Mouse (Mus musculus) thymus, postnatal 36 days (tissue): ENCODE results near the gene Krt39.

Experiments
- DNase-seq, 2 experiments: peaks; one replicate each; pipeline ENCODE4 v3.0.0; 2022; ENCODE audit warnings: mixed read lengths in 2 of 2

Gene Krt39

DNA sequence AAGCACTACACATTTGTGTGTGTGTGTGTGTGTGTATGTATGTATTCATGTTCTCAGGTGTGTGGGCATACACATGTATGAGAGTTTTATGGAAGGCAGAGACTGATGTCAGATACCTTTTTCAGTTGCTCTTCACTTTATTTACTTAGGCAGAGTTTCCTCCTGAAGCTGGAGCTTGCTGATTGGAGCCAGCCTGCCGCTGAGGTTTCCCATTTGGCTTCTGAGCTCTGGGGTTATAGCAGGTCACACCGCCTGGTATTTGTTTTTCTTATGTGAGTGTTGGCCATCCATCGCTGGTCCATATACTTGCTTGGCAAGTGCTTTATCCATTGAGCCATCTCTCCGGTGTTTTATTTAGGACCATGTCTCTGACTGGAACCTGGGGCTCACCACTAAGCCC lies 51.9 kb downstream of the Krt39 start:
- DNase-seq = no peak

DNA sequence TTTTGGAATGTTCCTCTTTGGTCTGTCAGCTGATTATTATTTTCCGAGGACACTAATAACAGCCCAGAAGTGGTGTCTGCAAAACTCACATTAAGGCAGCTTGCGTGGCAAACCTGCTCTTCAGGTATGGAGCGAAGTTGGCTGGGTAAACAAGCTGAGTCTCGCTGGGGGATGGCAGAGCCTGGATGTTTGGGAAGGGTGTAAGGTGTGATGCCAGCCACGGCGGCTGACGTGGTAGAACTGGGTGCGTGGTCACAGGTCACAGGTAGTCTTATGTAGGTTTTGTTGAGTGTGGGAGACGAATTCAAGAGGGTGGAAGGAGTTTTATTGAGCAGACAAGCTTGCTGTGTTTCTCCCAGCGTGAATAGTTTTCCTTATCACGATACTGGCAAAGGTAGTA lies 52.6 kb downstream of the Krt39 start:
- DNase-seq = no peak

DNA sequence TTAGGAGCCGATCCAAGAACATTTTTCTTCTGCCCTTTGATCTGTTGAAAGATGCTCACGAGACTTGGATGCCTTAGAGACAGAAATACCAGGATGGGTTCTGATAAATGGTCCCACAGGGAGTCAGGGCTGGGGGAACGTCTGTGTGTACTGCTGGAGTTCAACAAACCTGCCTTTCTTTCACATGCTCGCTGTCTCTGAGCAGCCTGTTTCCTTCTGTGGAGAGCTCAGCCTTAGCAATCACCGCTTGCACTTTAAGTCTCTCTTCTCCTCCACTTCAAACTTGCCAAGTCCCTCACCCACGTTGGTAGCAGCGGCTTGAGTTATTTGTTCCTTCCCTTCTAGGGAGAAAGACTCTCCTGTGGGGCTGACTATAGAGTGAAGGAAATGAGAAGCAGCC lies 54.8 kb downstream of the Krt39 start:
- no peak for DNase-seq

DNA sequence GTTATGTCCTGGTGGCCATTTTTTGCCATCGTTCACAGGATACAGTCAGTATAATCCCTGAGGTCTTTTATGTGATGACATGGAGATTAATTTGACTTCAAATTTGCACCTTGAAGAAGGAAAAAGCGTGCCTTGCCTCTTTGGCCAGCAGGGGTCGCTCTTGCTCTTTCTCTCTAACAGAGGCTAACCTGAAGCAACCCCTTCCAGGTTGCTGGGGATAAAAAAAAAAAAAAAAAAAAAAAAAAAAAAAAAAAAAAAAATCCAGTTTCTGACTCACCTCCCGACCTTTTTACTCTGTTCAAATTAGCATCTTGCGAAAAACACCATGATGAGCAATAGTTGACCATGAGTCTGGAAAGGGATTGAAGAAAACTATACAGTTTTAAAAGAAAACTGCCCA lies 56.3 kb downstream of the Krt39 start:
- peak; percentile 38 to 53 for DNase-seq
